24 mouse cellular contexts compared by ENCODE assay signal in genomic region chr2:139689442-139690003, GRCm38 (mm10). TPM values are rescaled to one million over a fixed set of nuclear protein-coding genes. Genes with fewer than 3 reads are reported as not detected.
"Had no signal": no experiment of that assay in that cellular context is flagged by ENCODE, and none has a peak within 500 bp of the region (broad histone marks: within the 10 kb centered on the region; RNA-seq: fewer than 3 reads in every experiment).

No protein-coding gene starts in this region.

- H3K36me3 ChIP-seq: heart, embryonic 10.5 days; heart, embryonic 12.5 days; hindbrain, embryonic 13.5 days; hindbrain, embryonic 15.5 days; limb, embryonic 13.5 days; limb, embryonic 15.5 days; liver, embryonic 12.5 days had no signal

- H3K4me2 ChIP-seq: heart, embryonic 12.5 days; hindbrain, embryonic 13.5 days; hindbrain, embryonic 15.5 days; limb, embryonic 13.5 days; limb, embryonic 15.5 days; liver, embryonic 12.5 days had no signal

- H3K9ac ChIP-seq: forebrain, postnatal 0 days; heart, embryonic 12.5 days; hindbrain, embryonic 13.5 days; hindbrain, embryonic 15.5 days; limb, embryonic 13.5 days; limb, embryonic 15.5 days; liver, embryonic 12.5 days; liver, embryonic 14.5 days had no signal

- H3K4me1 ChIP-seq: heart, embryonic 10.5 days; heart, embryonic 12.5 days; hindbrain, embryonic 13.5 days; hindbrain, embryonic 15.5 days; limb, embryonic 15.5 days; liver, embryonic 12.5 days had no signal

- ATAC-seq: forebrain, postnatal 0 days; hindbrain, postnatal 0 days; intestine, embryonic 16.5 days; liver, embryonic 12.5 days had no signal

- H3K4me3 ChIP-seq: heart, embryonic 10.5 days; heart, embryonic 12.5 days; hindbrain, embryonic 13.5 days; hindbrain, embryonic 15.5 days; limb, embryonic 13.5 days; limb, embryonic 15.5 days; liver, embryonic 12.5 days had no signal

- H3K9me3 ChIP-seq: heart, embryonic 10.5 days; heart, embryonic 12.5 days; hindbrain, embryonic 13.5 days; hindbrain, embryonic 15.5 days; limb, embryonic 13.5 days; limb, embryonic 15.5 days; liver, embryonic 12.5 days had no signal

- H3K27me3 ChIP-seq: heart, embryonic 12.5 days; hindbrain, embryonic 13.5 days; hindbrain, embryonic 15.5 days; limb, embryonic 13.5 days; limb, embryonic 15.5 days; liver, embryonic 12.5 days had no signal

- H3K27ac ChIP-seq: heart, embryonic 10.5 days; hindbrain, embryonic 13.5 days; hindbrain, embryonic 15.5 days; hindbrain, postnatal 0 days; limb, embryonic 13.5 days; limb, embryonic 15.5 days; liver, embryonic 12.5 days; liver, embryonic 14.5 days had no signal

- DNase-seq: forebrain, postnatal 0 days; gastrocnemius, postnatal 14 days; gastrocnemius, postnatal 36 days; heart, adult 18-20 months; heart, postnatal 10 days; heart, postnatal 36 days; kidney, adult 18-20 months; kidney, adult 8-10 months; kidney, postnatal 25 days; layer of hippocampus, adult 9-11 months; layer of hippocampus, postnatal 36 days; left cerebral cortex, postnatal 4 days had no signal

RNA-seq across cellular contexts. Expression of gene Ism1, which starts 11.5 kb away (rescaled TPM):
- total RNA-seq: liver, adult 2 months had no signal
- polyA plus RNA-seq: liver, embryonic 16.5 days had no signal
